Mouse (Mus musculus): ENCODE measurements around the gene Klf9.

DNA sequence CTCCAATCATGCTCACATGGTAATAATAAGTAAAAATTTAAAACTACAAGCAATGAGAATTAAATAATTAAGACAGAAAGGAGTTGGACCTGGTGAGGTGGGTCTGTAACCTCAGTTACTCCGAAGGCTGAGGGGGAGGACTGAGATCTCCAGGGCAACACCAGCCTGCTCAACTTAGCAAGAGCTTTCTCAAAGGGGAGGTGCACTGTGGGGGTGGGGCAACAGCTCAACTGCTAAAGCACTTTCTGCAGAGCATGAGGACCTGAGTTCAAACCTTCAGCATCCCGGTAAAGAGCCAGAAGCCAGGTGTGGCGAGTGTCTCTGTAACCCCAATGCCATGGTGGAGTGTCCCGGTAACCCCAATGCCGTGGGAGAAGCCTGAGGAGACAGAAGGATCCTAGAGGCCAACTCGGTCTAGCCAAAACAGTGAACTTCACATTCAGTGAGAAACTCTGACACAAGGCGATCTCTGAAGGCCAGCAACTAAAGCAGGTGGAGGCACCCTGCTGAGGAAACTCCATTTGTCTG, 16.9 kb upstream of the Klf9 start:
- no peak for TF ChIP-seq CTCF (IDR thresholded peaks at IDR 0.05; ENCODE audit: low read depth, low read length)
- no peak for TF ChIP-seq GATA1 (IDR thresholded peaks at IDR 0.05; ENCODE audit: borderline replicate concordance, low read length)

Data from G1E (cell line).